In genomic region chr5:28481730-28482129, GRCm38 (mm10) we compare ENCODE assay signal across 31 mouse cellular contexts. TPM values are rescaled to one million over a fixed set of nuclear protein-coding genes. Genes with fewer than 3 reads are reported as not detected.
"Had no signal": no experiment of that assay in that cellular context is flagged by ENCODE, and none has a peak within 500 bp of the region (broad histone marks: within the 10 kb centered on the region; RNA-seq: fewer than 3 reads in every experiment).

No protein-coding gene starts in this region.

- H3K27me3 ChIP-seq: embryonic facial prominence, embryonic 13.5 days; forebrain, embryonic 12.5 days; forebrain, embryonic 13.5 days; forebrain, embryonic 15.5 days had no signal

- H3K9ac ChIP-seq: embryonic facial prominence, embryonic 12.5 days; embryonic facial prominence, embryonic 13.5 days; embryonic facial prominence, embryonic 15.5 days; forebrain, embryonic 12.5 days; forebrain, embryonic 13.5 days; forebrain, embryonic 15.5 days; forebrain, postnatal 0 days had no signal

- H3K4me1 ChIP-seq: embryonic facial prominence, embryonic 10.5 days; embryonic facial prominence, embryonic 12.5 days; embryonic facial prominence, embryonic 13.5 days; embryonic facial prominence, embryonic 15.5 days; forebrain, embryonic 10.5 days; forebrain, embryonic 12.5 days; forebrain, embryonic 13.5 days had no signal

- DNase-seq: cerebellum, adult 2 months; cerebellum, adult 8-10 months; cerebellum, adult 9-10 months; cerebellum, adult 9-11 months; cerebellum, postnatal 10 days; cerebellum, postnatal 14 days; cerebellum, postnatal 25 days; cerebellum, postnatal 36 days; embryo, embryonic 11 days; forebrain, postnatal 0 days; gastrocnemius, adult 2 months; gastrocnemius, postnatal 10 days; gastrocnemius, postnatal 14 days; gastrocnemius, postnatal 25 days; gastrocnemius, postnatal 36 days; heart, adult 18-20 months had no signal

- H3K36me3 ChIP-seq: embryonic facial prominence, embryonic 10.5 days; embryonic facial prominence, embryonic 12.5 days; embryonic facial prominence, embryonic 13.5 days; embryonic facial prominence, embryonic 15.5 days; forebrain, embryonic 10.5 days; forebrain, embryonic 12.5 days; forebrain, embryonic 15.5 days had no signal

- H3K9me3 ChIP-seq: embryonic facial prominence, embryonic 10.5 days; embryonic facial prominence, embryonic 12.5 days; embryonic facial prominence, embryonic 13.5 days; embryonic facial prominence, embryonic 15.5 days; forebrain, embryonic 10.5 days; forebrain, embryonic 12.5 days; forebrain, embryonic 13.5 days; forebrain, embryonic 15.5 days had no signal

- H3K27ac ChIP-seq: embryonic facial prominence, embryonic 10.5 days; embryonic facial prominence, embryonic 12.5 days; embryonic facial prominence, embryonic 13.5 days; embryonic facial prominence, embryonic 15.5 days; forebrain, embryonic 10.5 days; forebrain, embryonic 12.5 days; forebrain, embryonic 13.5 days; forebrain, embryonic 15.5 days; gastrocnemius, adult 2 months had no signal

- H3K4me3 ChIP-seq: embryonic facial prominence, embryonic 10.5 days; embryonic facial prominence, embryonic 12.5 days; embryonic facial prominence, embryonic 13.5 days; embryonic facial prominence, embryonic 15.5 days; erythroblast, embryonic 14.5 days; forebrain, embryonic 10.5 days; forebrain, embryonic 12.5 days; forebrain, embryonic 13.5 days; forebrain, embryonic 15.5 days; gastrocnemius, adult 2 months had no signal

RNA-seq across cellular contexts. Expression of gene Shh, which starts 14.7 kb away (rescaled TPM):
- total RNA-seq: common myeloid progenitor, adult 5-6 weeks; gastrocnemius, adult 18-20 months; gastrocnemius, adult 2 months; gastrocnemius, adult 8-10 months; gastrocnemius, postnatal 10 days; gastrocnemius, postnatal 14 days; gastrocnemius, postnatal 25 days; gastrocnemius, postnatal 36 days; gastrocnemius, postnatal 4 days; granulocyte monocyte progenitor cell, adult 5-6 weeks; heart, adult 18-20 months; heart, adult 8-10 months had no signal
